Mouse (Mus musculus): Measurements from ENCODE around the gene Arhgef40. TPM values are rescaled to one million over a fixed set of nuclear protein-coding genes. Genes with fewer than 3 reads are reported as not detected.

The Arhgef40 gene
- polyA plus RNA-seq, 1 experiment from 2014 or later = 165 TPM

DNA sequence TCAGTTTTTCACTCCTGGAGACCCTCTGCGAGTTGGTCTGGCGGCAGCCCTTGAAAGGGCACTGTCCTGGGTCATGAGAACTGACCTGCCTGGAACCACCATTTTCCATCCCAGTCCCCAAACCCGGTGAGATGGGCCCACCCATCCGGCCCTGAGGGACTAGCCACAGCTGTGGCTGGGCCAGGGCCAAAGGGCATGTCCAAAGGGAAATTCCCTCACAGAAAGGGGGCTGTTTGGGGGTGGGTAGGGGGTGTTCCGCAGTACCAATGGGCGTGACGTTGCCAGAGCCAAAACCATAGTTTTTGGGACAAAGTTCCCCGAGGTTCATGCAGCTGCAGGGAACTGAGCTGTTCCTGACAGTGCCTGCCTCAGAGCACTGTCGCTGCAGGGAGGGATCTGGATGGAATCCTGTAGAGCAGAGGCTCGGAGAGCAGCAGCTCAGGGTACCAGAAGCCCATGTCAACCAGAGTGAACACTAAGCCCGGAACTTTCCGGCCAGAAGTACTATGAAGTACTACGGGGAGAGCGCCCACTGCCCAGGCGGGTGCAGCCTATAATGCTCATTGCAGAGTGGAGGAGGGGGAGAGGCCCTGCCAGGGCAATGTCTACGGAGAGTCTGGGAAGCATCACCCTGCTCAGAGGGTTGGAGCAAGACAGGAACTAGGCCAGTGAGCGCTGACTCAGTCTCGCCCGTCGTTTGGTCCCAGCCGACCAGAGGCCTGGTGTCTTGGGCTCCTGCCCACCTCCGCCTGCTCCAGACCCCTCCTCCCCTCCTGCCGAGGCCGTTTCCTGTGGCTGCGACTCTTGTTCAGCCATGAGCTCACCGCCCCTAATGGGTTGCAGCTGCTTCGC is 1.0 kb downstream of the Arhgef40 start:
- Histone ChIP-seq H3K27me3 (no peaks in the 10 kb centered on the region), H3K4me1 (peaks cover 39% of the 10 kb centered on the region), H3K9me3 (no peaks in the 10 kb centered on the region), H3K36me3 (peaks cover 39% of the 10 kb centered on the region), H3K4me2 (peak overlapping the region; percentile 84), H3K27ac (peak overlapping the region; percentile 98), H3K9ac (peak overlapping the region; percentile 91), H3K4me3 (peak overlapping the region; percentile 77)
- ATAC-seq (ENCODE audit: insufficient number of reproducible peaks, insufficient read depth, low FRiP score, low TSS enrichment, low read depth) = peak; percentile 79
- under 1% methylated on average over 27 of the region's 27 CpGs for WGBS

DNA sequence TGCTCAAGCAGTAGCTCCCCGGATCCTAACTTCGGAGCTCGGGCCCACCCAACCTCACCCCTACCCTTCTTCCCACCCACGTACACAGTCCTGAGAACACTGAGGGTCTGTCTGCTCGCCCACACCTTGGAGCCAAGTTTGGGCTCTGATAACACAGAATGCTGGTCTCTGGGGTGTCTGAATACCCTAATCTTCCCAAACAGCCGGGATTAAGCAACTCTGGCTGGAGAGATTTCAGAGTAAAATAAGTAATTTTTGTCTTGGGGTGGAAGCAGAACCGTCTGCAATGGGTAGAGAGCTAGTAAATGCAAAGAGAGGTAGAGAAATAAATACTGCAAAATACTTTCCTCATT is 1.6 kb downstream of the Arhgef40 start:
- 3% methylated on average over 7 of the region's 7 CpGs for WGBS
- no peak for ATAC-seq (ENCODE audit: insufficient number of reproducible peaks, insufficient read depth, low FRiP score, low TSS enrichment, low read depth)
- H3K4me3 ChIP-seq = peak overlapping the region; percentile 77

GRCm38 (mm10) chr14:51987177-51987576 is 2.7 kb downstream of the Arhgef40 start:
- peaks cover 39% of the 10 kb centered on the region for H3K4me1 ChIP-seq
- no peak overlapping the region for H3K9ac ChIP-seq
- no peak overlapping the region for H3K4me3 ChIP-seq
- H3K27me3 ChIP-seq = no peaks in the 10 kb centered on the region
- H3K4me2 ChIP-seq = peak overlapping the region; percentile 84; the same call in 1 of the 2 replicates
- ATAC-seq (ENCODE audit: insufficient number of reproducible peaks, insufficient read depth, low FRiP score, low TSS enrichment, low read depth) = no peak
- H3K36me3 ChIP-seq = peaks cover 55% of the 10 kb centered on the region
- no peak overlapping the region for H3K27ac ChIP-seq
- 89% methylated on average over 6 of the region's 6 CpGs for WGBS
- no peaks in the 10 kb centered on the region for H3K9me3 ChIP-seq

More for the DNA sequence above, 1.6 kb downstream of the Arhgef40 start:
- H3K4me1 ChIP-seq = peaks cover 39% of the 10 kb centered on the region
- peak overlapping the region; percentile 98 for H3K27ac ChIP-seq
- peak overlapping the region; percentile 84 for H3K4me2 ChIP-seq
- no peaks in the 10 kb centered on the region for H3K9me3 ChIP-seq
- peak overlapping the region; percentile 91 for H3K9ac ChIP-seq
- no peaks in the 10 kb centered on the region for H3K27me3 ChIP-seq
- H3K36me3 ChIP-seq = peaks cover 45% of the 10 kb centered on the region

DNA sequence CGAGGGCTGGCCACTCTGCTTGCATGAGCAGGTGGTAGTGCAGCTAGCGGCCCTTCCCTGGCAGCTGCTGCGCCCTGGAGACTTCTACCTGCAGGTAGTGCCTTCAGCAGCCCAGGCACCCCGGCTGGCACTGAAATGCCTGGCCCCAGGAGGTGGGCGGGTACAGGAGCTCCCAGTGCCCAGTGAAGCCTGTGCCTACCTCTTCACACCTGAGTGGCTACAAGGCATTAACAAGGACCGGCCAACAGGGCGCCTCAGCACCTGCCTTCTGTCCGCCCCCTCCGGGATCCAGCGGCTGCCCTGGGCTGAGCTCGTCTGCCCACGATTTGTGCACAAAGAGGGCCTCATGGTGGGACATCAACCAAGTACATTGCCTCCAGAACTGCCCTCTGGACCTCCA is 4.2 kb downstream of the Arhgef40 start:
- ATAC-seq (ENCODE audit: insufficient number of reproducible peaks, insufficient read depth, low FRiP score, low TSS enrichment, low read depth) = no peak
- Histone ChIP-seq H3K4me2 (no peak overlapping the region), H3K36me3 (peaks cover 66% of the 10 kb centered on the region), H3K4me1 (peaks cover 34% of the 10 kb centered on the region), H3K9me3 (no peaks in the 10 kb centered on the region), H3K27me3 (no peaks in the 10 kb centered on the region), H3K27ac (no peak overlapping the region), H3K9ac (peak overlapping the region; percentile 54; the same call in 1 of the 2 replicates), H3K4me3 (no peak overlapping the region)
- 77% methylated on average over 12 of the region's 12 CpGs for WGBS

- H3K36me3 ChIP-seq = peaks cover 74% of the 10 kb centered on the region
- H3K27me3 ChIP-seq = no peaks in the 10 kb centered on the region
- H3K4me2 ChIP-seq = no peak overlapping the region
- no peak for ATAC-seq (ENCODE audit: insufficient number of reproducible peaks, insufficient read depth, low FRiP score, low TSS enrichment, low read depth)
- no peak overlapping the region for H3K27ac ChIP-seq
- 57% methylated on average over 12 of the region's 12 CpGs for WGBS
- H3K4me3 ChIP-seq = no peak overlapping the region
- no peaks in the 10 kb centered on the region for H3K9me3 ChIP-seq
- peaks cover 28% of the 10 kb centered on the region for H3K4me1 ChIP-seq
- peak overlapping the region; percentile 54 for H3K9ac ChIP-seq
Observed at GRCm38 (mm10) chr14:51989461-51989970, 5.0 kb downstream of the Arhgef40 start.

- H3K27ac ChIP-seq = no peak overlapping the region
- H3K36me3 ChIP-seq = peaks cover 94% of the 10 kb centered on the region
- no peak overlapping the region for H3K9ac ChIP-seq
- 0 out of 2 replicates have a peak, but pooled peaks cover 1% of the 10 kb centered on the region for H3K4me1 ChIP-seq
- H3K27me3 ChIP-seq = no peaks in the 10 kb centered on the region
- no peak overlapping the region for H3K4me3 ChIP-seq
- 93% methylated on average over 4 of the region's 4 CpGs for WGBS
- ATAC-seq (ENCODE audit: insufficient number of reproducible peaks, insufficient read depth, low FRiP score, low TSS enrichment, low read depth) = no peak
- H3K4me2 ChIP-seq = no peak overlapping the region
- no peaks in the 10 kb centered on the region for H3K9me3 ChIP-seq
Observed at GRCm38 (mm10) chr14:51994453-51994852, 9.9 kb downstream of the Arhgef40 start.

DNA sequence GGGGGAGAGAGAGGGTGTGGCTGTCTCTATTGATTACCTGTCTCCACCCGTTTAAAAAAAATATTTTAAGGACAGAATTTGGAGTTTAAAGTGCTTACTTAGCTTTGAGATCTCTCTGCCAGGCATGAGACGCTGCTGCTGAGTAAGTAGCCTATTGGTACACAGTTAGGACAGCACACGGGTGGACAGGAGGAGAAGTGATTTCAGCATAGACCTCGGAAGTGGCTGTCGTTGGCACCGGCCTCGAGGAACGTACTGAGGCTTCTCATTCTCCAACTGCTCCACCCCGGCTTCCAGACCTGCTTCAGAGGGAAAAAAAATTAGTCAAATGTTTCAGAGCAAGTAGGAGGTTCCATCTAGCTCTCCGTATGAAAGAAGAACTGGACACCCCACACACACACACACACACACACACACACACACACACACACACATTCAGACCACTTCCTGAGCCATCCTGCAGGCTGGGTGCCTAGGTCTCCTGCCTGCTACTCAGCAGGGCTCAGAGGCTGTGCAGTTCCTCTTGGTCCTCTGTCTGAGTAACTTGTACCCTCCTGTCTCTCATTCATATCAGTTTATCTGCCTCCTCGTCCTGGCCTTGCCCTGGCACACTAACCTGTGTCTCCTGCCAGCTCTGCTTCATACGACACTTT is 10.8 kb downstream of the Arhgef40 start:
- no peak for ATAC-seq (ENCODE audit: insufficient number of reproducible peaks, insufficient read depth, low FRiP score, low TSS enrichment, low read depth)
- Histone ChIP-seq H3K36me3 (peaks cover 94% of the 10 kb centered on the region), H3K4me2 (no peak overlapping the region), H3K27me3 (no peaks in the 10 kb centered on the region), H3K9me3 (no peaks in the 10 kb centered on the region), H3K9ac (no peak overlapping the region), H3K4me3 (no peak overlapping the region), H3K4me1 (no peaks in the 10 kb centered on the region), H3K27ac (no peak overlapping the region)
- WGBS = 74% methylated on average over 12 of the region's 12 CpGs

GRCm38 (mm10) chr14:51996231-51996841 is 11.8 kb downstream of the Arhgef40 start:
- no peak for ATAC-seq (ENCODE audit: insufficient number of reproducible peaks, insufficient read depth, low FRiP score, low TSS enrichment, low read depth)
- no peak overlapping the region for H3K27ac ChIP-seq
- 88% methylated on average over 13 of the region's 13 CpGs for WGBS

GRCm38 (mm10) chr14:51996866-51997265 is 12.3 kb downstream of the Arhgef40 start:
- H3K36me3 ChIP-seq = peaks cover 92% of the 10 kb centered on the region
- no peaks in the 10 kb centered on the region for H3K9me3 ChIP-seq
- 75% methylated on average over 17 of the region's 17 CpGs for WGBS
- no peak overlapping the region for H3K9ac ChIP-seq
- no peak overlapping the region for H3K4me3 ChIP-seq
- H3K27me3 ChIP-seq = no peaks in the 10 kb centered on the region
- ATAC-seq (ENCODE audit: insufficient number of reproducible peaks, insufficient read depth, low FRiP score, low TSS enrichment, low read depth) = no peak
- H3K4me1 ChIP-seq = no peaks in the 10 kb centered on the region
- H3K4me2 ChIP-seq = no peak overlapping the region
- H3K27ac ChIP-seq = no peak overlapping the region

More at GRCm38 (mm10) chr14:51996231-51996841, 11.8 kb downstream of the Arhgef40 start:
- H3K9me3 ChIP-seq = no peaks in the 10 kb centered on the region
- H3K4me1 ChIP-seq = no peaks in the 10 kb centered on the region
- no peak overlapping the region for H3K4me2 ChIP-seq
- no peak overlapping the region for H3K4me3 ChIP-seq
- H3K27me3 ChIP-seq = no peaks in the 10 kb centered on the region
- no peak overlapping the region for H3K9ac ChIP-seq
- peaks cover 92% of the 10 kb centered on the region for H3K36me3 ChIP-seq

GRCm38 (mm10) chr14:51997483-51997882 is 13.0 kb downstream of the Arhgef40 start:
- no peak overlapping the region for H3K27ac ChIP-seq
- no peak overlapping the region for H3K4me2 ChIP-seq
- peaks cover 92% of the 10 kb centered on the region for H3K36me3 ChIP-seq
- H3K27me3 ChIP-seq = no peaks in the 10 kb centered on the region
- no peaks in the 10 kb centered on the region for H3K4me1 ChIP-seq
- no peak overlapping the region for H3K4me3 ChIP-seq
- WGBS = 91% methylated on average over 14 of the region's 14 CpGs
- H3K9me3 ChIP-seq = no peaks in the 10 kb centered on the region
- no peak overlapping the region for H3K9ac ChIP-seq
- no peak for ATAC-seq (ENCODE audit: insufficient number of reproducible peaks, insufficient read depth, low FRiP score, low TSS enrichment, low read depth)

- Histone ChIP-seq H3K4me2 (no peak overlapping the region), H3K9me3 (no peaks in the 10 kb centered on the region), H3K4me3 (no peak overlapping the region), H3K27me3 (no peaks in the 10 kb centered on the region), H3K36me3 (peaks cover 91% of the 10 kb centered on the region), H3K27ac (no peak overlapping the region), H3K4me1 (peaks cover 6% of the 10 kb centered on the region), H3K9ac (no peak overlapping the region)
- 45% methylated on average over 16 of the region's 16 CpGs for WGBS
- no peak for ATAC-seq (ENCODE audit: insufficient number of reproducible peaks, insufficient read depth, low FRiP score, low TSS enrichment, low read depth)
Observed at GRCm38 (mm10) chr14:52003981-52004495, 19.5 kb downstream of the Arhgef40 start.

All from embryonic facial prominence, embryonic 13.5 days (tissue).